Mouse (Mus musculus): ENCODE results near the gene Ccdc181.

- TF ChIP-seq EP300 (IDR thresholded peaks at IDR 0.05; ENCODE audit: insufficient read depth, low read depth, low read length) (no peak), CTCF (IDR thresholded peaks at IDR 0.05) (no peak), POLR2A (IDR thresholded peaks at IDR 0.05; ENCODE audit: insufficient read depth, low read depth, low read length) (no peak)
Observed at GRCm38 (mm10) chr1:164249332-164249711, 26.1 kb upstream of the Ccdc181 start.

Data from heart, adult 2 months (tissue).